Mouse (Mus musculus): ENCODE data around the gene Cstl1. TPM values are rescaled to one million over a fixed set of nuclear protein-coding genes. Genes with fewer than 3 reads are reported as not detected.

Cstl1 gene
- polyA plus RNA-seq, 2 experiments, result not detected

DNA sequence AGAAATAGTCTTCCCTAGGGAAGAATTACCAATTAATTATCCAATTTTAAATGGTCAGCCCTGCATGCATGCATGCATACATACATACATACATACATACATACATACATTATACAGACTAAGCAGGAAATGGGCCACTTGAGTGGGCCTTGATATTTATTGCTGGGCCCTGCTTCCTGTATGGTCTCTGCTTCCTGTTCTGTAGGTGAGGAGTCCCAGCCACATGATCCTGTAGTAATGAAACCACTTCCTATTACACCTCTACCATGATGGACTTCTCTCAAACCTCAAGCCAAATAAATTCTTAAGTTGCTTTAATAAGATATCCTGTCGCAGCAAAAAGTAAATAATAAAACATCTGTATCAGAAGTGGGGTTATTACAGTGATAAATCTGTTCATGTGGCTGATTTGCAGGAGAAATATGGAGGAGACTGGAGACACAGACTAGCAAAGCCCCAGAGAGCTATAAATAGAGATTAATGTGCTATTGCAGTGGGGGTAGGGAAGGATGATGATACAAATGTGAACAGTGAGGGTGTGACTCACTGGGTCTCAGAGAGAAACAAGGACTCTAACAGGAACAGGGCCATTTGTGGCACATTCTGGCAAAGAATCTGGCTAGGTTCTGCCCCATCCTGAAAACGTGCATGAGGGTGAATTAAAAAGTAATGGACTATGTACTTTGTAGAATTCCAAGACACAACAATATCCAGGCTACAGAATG is 30.7 kb upstream of the Cstl1 start:
- WGBS, result 70% methylated on average over 2 of the region's 2 CpGs
- Histone ChIP-seq H3K27me3 (ENCODE audit: control insufficient read depth, insufficient read depth, low read length) (no peaks in the 10 kb centered on the region), H3K9ac (ENCODE audit: low read depth, low read length, severe bottlenecking) (no peak overlapping the region), H3K27ac (replicated peaks; ENCODE audit: low read depth, low read length) (no peak overlapping the region), H3K4me3 (replicated peaks; ENCODE audit: low read length) (no peak overlapping the region), H3K4me2 (replicated peaks; ENCODE audit: low read depth, low read length, severe bottlenecking) (no peak overlapping the region), H3K36me3 (ENCODE audit: control insufficient read depth, insufficient read depth, low read length) (no peaks in the 10 kb centered on the region), H3K9me3 (ENCODE audit: control insufficient read depth, low read length) (no peaks in the 10 kb centered on the region), H3K4me1 (ENCODE audit: control insufficient read depth, insufficient read depth, low read length) (no peaks in the 10 kb centered on the region)
- ATAC-seq (ENCODE audit: low FRiP score, low read depth) (no peak), DNase-seq (ENCODE audit: low spot score) (no peak)
- no peak for TF ChIP-seq POLR2A (IDR thresholded peaks at IDR 0.05; ENCODE audit: borderline replicate concordance, extremely low read depth, insufficient read depth, insufficient read length)

DNA sequence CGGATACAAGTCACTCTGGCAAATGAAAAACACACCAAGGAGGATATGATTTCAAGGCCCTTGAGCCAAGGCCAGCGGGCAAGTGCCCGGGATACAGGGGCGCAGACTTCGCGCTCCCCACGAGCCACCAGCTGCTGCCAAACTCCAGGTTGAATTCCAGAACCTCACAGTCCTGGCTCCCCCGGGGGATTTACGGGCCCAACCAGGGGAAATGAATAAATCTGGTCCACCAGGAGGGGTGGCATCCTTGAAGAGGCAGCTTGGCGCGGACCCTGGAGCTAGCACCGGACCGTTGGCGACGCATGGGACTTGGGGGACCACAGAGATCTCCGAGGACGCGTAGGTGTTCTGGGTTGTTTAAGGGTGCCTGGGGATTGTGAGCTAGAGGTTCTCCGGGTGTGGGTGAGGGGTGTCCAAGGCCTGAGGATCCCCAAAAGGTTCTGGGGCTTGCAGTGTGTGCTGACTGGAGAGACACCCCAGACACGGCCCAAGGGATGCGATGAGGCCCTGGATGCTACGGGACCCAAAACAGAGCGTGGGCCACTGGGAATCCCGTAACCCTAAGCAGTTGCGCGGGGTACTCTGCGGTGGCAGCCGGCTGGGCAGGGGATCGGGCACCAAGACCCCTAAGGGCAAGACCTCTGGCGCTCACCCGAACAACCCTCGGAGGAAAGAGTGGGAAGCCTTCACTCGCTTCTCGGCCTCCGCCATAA is 18.4 kb upstream of the Cstl1 start:
- no peak overlapping the region for H3K27ac ChIP-seq (replicated peaks; ENCODE audit: low read depth, low read length)
- peak overlapping the region; percentile 76 for H3K9ac ChIP-seq (ENCODE audit: low read depth, low read length, severe bottlenecking)
- peak overlapping the region; percentile 65 for H3K4me3 ChIP-seq (replicated peaks; ENCODE audit: low read length)
- H3K9me3 ChIP-seq (ENCODE audit: control insufficient read depth, low read length), result no peaks in the 10 kb centered on the region
- H3K4me1 ChIP-seq (ENCODE audit: control insufficient read depth, insufficient read depth, low read length), result no peaks in the 10 kb centered on the region
- no peaks in the 10 kb centered on the region for H3K36me3 ChIP-seq (ENCODE audit: control insufficient read depth, insufficient read depth, low read length)
- peak overlapping the region; percentile 76 for H3K4me2 ChIP-seq (replicated peaks; ENCODE audit: low read depth, low read length, severe bottlenecking)
- WGBS, result 1% methylated on average over 35 of the region's 35 CpGs
- TF ChIP-seq POLR2A (IDR thresholded peaks at IDR 0.05; ENCODE audit: borderline replicate concordance, extremely low read depth, insufficient read depth, insufficient read length), result no peak
- no peaks in the 10 kb centered on the region for H3K27me3 ChIP-seq (ENCODE audit: control insufficient read depth, insufficient read depth, low read length)
- DNase-seq (ENCODE audit: low spot score) (peak; percentile 9), ATAC-seq (ENCODE audit: low FRiP score, low read depth) (peak; percentile 54)

DNA sequence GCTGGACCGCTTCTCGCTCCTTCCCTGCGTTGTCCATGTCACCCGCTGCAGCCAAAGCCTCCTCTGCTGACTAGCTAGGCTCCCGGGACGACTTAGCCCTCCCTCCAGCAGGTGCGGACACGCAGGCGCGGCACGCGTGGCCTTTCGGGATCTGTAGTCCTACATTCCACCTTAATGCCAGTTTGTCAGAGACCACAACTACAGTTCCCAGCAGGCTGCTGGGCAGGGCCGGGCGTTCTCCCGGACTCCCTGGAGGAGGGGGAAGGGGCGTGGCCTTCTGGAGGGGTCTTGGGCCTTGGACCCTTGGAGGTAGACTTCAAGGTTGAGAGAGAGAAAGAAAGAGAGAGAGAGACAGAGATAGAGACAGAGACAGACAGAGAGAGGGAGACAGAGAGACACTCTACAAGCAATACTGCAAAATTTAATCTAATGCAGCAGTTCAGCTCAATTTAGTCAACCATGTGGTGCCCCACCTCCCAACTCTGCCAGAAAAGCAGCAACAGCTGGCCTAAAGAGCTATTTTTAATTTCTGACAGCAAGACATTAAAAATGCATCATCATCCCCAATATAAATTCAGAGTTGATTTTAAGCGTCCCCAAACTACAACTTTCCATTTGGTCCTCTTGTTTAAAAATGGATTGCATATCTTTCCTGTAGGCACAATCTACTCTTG is 17.7 kb upstream of the Cstl1 start, which contains the start of gene Napb:
Gene Napb, minus strand, starts transcription at position 141 of the 674 bp plus-strand sequence.
- peak within 1 kb of the TSS; percentile 76 for H3K9ac ChIP-seq (ENCODE audit: low read depth, low read length, severe bottlenecking)
- no peaks in the 10 kb centered on the region for H3K9me3 ChIP-seq (ENCODE audit: control insufficient read depth, low read length)
- TF ChIP-seq POLR2A (IDR thresholded peaks at IDR 0.05; ENCODE audit: borderline replicate concordance, extremely low read depth, insufficient read depth, insufficient read length), result peak; percentile 89; the same call in 1 of the 2 replicates
- no peaks in the 10 kb centered on the region for H3K4me1 ChIP-seq (ENCODE audit: control insufficient read depth, insufficient read depth, low read length)
- no peaks in the 10 kb centered on the region for H3K27me3 ChIP-seq (ENCODE audit: control insufficient read depth, insufficient read depth, low read length)
- no peaks in the 10 kb centered on the region for H3K36me3 ChIP-seq (ENCODE audit: control insufficient read depth, insufficient read depth, low read length)
- H3K27ac ChIP-seq (replicated peaks; ENCODE audit: low read depth, low read length), result no peak within 1 kb of the TSS
- H3K4me3 ChIP-seq (replicated peaks; ENCODE audit: low read length), result peak within 1 kb of the TSS; percentile 65
- WGBS, result 4% methylated on average over 18 of the region's 18 CpGs
- DNase-seq (ENCODE audit: low spot score), result peak; percentile 94
- peak within 1 kb of the TSS; percentile 76 for H3K4me2 ChIP-seq (replicated peaks; ENCODE audit: low read depth, low read length, severe bottlenecking)
- peak; percentile 99 for ATAC-seq (ENCODE audit: low FRiP score, low read depth)

DNA sequence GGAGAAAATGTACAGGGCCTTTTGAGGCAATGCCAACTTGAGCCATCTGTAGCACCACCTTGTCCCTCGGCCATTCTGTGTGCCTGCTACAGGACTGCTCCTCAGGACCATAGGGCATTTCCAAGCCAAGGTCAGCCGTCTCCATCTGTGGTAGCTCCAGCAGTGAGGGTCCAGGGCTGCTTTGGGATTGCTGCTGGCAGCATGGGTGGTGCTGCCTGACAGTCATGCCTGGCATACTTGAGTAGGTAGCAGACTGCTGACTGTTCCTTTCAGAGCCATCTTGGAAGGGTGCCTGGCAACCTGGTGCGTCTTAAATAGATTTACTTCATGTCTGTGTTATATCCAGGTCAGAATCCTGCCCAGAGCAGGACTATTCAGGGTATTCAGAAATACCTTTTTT is 7.2 kb upstream of the Cstl1 start:
- ATAC-seq (ENCODE audit: low FRiP score, low read depth), result no peak

DNA sequence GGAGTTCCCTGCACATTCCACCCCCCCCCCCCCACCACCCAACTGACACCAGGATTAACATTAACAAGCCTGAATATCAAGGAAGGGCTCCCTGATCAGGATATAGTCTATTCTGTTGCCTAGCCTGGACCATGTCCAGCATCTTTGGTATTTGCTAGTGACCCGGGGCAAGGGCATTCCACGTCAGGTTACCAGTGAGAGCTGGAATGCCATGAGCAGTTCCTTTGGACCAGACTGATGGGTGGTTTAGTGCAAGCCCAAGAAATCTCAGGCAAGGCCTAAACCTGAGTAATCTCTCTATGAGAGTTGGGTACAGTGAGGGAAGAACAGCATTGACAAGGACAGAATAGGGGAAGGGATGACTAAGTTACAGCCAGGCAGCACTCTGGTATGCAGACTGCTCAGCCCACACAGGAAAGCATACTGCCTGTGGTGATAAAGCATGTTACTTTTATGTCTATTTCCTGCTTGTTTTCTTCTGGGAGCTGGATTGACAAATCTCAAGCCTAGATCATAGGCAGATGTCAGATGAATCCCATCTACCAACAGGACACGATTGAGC is 6.2 kb upstream of the Cstl1 start:
- H3K4me2 ChIP-seq (replicated peaks; ENCODE audit: low read depth, low read length, severe bottlenecking), result no peak overlapping the region
- H3K27me3 ChIP-seq (ENCODE audit: control insufficient read depth, insufficient read depth, low read length), result no peaks in the 10 kb centered on the region
- H3K4me3 ChIP-seq (replicated peaks; ENCODE audit: low read length), result no peak overlapping the region
- DNase-seq (ENCODE audit: low spot score) (no peak), ATAC-seq (ENCODE audit: low FRiP score, low read depth) (no peak)
- no peaks in the 10 kb centered on the region for H3K36me3 ChIP-seq (ENCODE audit: control insufficient read depth, insufficient read depth, low read length)
- H3K9me3 ChIP-seq (ENCODE audit: control insufficient read depth, low read length), result no peaks in the 10 kb centered on the region
- H3K27ac ChIP-seq (replicated peaks; ENCODE audit: low read depth, low read length), result no peak overlapping the region
- 61% methylated on average over 3 of the region's 3 CpGs for WGBS
- no peak for TF ChIP-seq POLR2A (IDR thresholded peaks at IDR 0.05; ENCODE audit: borderline replicate concordance, extremely low read depth, insufficient read depth, insufficient read length)
- no peaks in the 10 kb centered on the region for H3K4me1 ChIP-seq (ENCODE audit: control insufficient read depth, insufficient read depth, low read length)
- no peak overlapping the region for H3K9ac ChIP-seq (ENCODE audit: low read depth, low read length, severe bottlenecking)

More for the DNA sequence above, 7.2 kb upstream of the Cstl1 start:
- no peaks in the 10 kb centered on the region for H3K9me3 ChIP-seq (ENCODE audit: control insufficient read depth, low read length)
- H3K27me3 ChIP-seq (ENCODE audit: control insufficient read depth, insufficient read depth, low read length), result no peaks in the 10 kb centered on the region
- H3K4me3 ChIP-seq (replicated peaks; ENCODE audit: low read length), result no peak overlapping the region
- WGBS, result 76% methylated on average over 3 of the region's 3 CpGs
- no peak overlapping the region for H3K4me2 ChIP-seq (replicated peaks; ENCODE audit: low read depth, low read length, severe bottlenecking)
- H3K36me3 ChIP-seq (ENCODE audit: control insufficient read depth, insufficient read depth, low read length), result no peaks in the 10 kb centered on the region
- TF ChIP-seq POLR2A (IDR thresholded peaks at IDR 0.05; ENCODE audit: borderline replicate concordance, extremely low read depth, insufficient read depth, insufficient read length), result no peak
- DNase-seq (ENCODE audit: low spot score), result no peak
- H3K27ac ChIP-seq (replicated peaks; ENCODE audit: low read depth, low read length), result no peak overlapping the region
- no peak overlapping the region for H3K9ac ChIP-seq (ENCODE audit: low read depth, low read length, severe bottlenecking)
- H3K4me1 ChIP-seq (ENCODE audit: control insufficient read depth, insufficient read depth, low read length), result no peaks in the 10 kb centered on the region

Measured in limb, embryonic 14.5 days (tissue).